Mouse (Mus musculus) midbrain, embryonic 14.5 days (tissue): ENCODE data around the gene Sptbn2. TPM values are rescaled to one million over a fixed set of nuclear protein-coding genes. Genes with fewer than 3 reads are reported as not detected.
"Not testable (repeated sequence)": the region's sequence is repeated elsewhere in the genome, so short reads cannot be mapped to it uniquely, and the experiment has no call there.

Experiments used
- ATAC-seq: fragments of 200-750 bp; cut with Nextera tagmentation; 2 replicates; pipeline ENCODE4 v1.8.0; 2017; ENCODE audit warnings: moderate number of reproducible peaks, moderate library complexity; ENCODE audit not compliant: low FRiP score, low TSS enrichment
- DNase-seq: peaks from one replicate; pipeline ENCODE4 v3.0.0-alpha.2; 2015
- H3K27ac ChIP-seq: fragments of 300-500 bp; sonication (generic); replicated peaks from 2 replicates; pipeline ENCODE4 v1.5.1; 2014; ENCODE audit warnings: mild to moderate bottlenecking, low read depth, low read length, moderate library complexity
- H3K27me3 ChIP-seq: fragments of 300-500 bp; sonication (generic); 2 replicates; pipeline ENCODE4 v1.6.1; 2014; ENCODE audit warnings: low read length, control low read depth, mixed read lengths; ENCODE audit not compliant: control insufficient read depth, insufficient read depth
- H3K36me3 ChIP-seq: fragments of 300-500 bp; sonication (generic); 2 replicates; pipeline ENCODE4 v1.6.1; 2014; ENCODE audit warnings: low read length, control low read depth; ENCODE audit not compliant: control insufficient read depth, insufficient read depth
- H3K4me1 ChIP-seq: fragments of 300-500 bp; sonication (generic); 2 replicates; pipeline ENCODE4 v1.6.1; 2014; ENCODE audit warnings: mild to moderate bottlenecking, antibody characterized with exemption, low read length, control low read depth; ENCODE audit not compliant: control insufficient read depth, insufficient read depth
- H3K4me2 ChIP-seq: fragments of 300-500 bp; sonication (generic); 2 replicates; pipeline ENCODE4 v1.6.1; 2014; ENCODE audit warnings: mild to moderate bottlenecking, low read length, moderate library complexity
- H3K4me3 ChIP-seq: fragments of 300-500 bp; sonication (generic); replicated peaks from 2 replicates; pipeline ENCODE4 v1.5.1; 2014; ENCODE audit warnings: low read depth, low read length
- H3K9ac ChIP-seq: fragments of 300-500 bp; sonication (generic); replicated peaks from 2 replicates; pipeline ENCODE4 v1.6.1; 2014; ENCODE audit warnings: mild to moderate bottlenecking, low read length, moderate library complexity
- H3K9me3 ChIP-seq: fragments of 300-500 bp; sonication (generic); 2 replicates; pipeline ENCODE4 v1.6.1; 2016; ENCODE audit warnings: low read length, control low read depth, mixed read lengths; ENCODE audit not compliant: control insufficient read depth
- WGBS: fragments of 180-500 bp; shearing (Covaris S2); extraction: QIAGEN DNeasy Blood & Tissue Kit; methylation state at CpG from one replicate; pipeline ENCODE4 v1.1.7; 2014; 5-methylcytosine and 5-hydroxymethylcytosine counted together
- polyA plus RNA-seq: library from polyadenylated mRNA; unstranded; fragments of >200 nt; fragmentation: Nextera tagmentation; extraction: Ambion mirVana; gene quantifications from 2 replicates; pipeline ENCODE4 v1.2.1, GENCODE M21; 2014

The Sptbn2 gene
- polyA plus RNA-seq, 1 experiment from 2014 or later: 43.0 TPM

DNA sequence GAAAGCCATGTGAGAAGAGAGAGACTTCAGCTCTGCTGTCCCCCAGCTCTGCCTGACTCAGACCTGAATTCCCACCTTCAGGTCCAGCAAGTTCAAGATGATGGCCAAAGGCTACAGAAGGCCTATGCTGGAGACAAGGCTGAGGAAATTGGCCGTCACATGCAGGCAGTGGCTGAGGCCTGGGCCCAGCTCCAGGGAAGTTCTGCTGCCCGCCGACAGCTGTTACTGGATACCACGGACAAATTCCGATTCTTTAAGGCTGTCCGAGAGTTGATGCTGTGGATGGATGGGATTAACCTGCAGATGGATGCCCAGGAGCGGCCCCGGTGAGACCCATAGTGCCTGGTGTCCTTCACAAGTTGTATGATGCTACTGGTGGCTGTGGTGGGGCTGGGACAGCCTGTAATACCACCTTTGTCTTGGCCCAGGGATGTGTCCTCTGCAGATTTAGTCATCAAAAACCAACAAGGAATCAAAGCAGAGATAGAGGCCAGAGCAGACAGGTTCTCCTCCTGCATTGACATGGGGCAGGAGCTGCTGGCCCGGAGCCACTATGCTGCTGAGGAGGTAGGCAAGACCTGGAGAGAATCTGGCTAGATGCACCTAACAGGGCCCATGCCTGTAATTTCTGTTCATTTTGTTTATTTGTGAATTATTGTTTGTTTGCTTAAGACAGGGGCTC is 36.8 kb downstream of the Sptbn2 start:
- H3K9me3 ChIP-seq: no peaks in the 10 kb centered on the region
- no peak overlapping the region for H3K4me3 ChIP-seq
- peaks cover 95% of the 10 kb centered on the region for H3K36me3 ChIP-seq
- no peaks in the 10 kb centered on the region for H3K4me1 ChIP-seq
- 90% methylated on average over 9 of the region's 9 CpGs for WGBS
- no peak for ATAC-seq
- H3K9ac ChIP-seq: no peak overlapping the region
- no peak for DNase-seq
- H3K27me3 ChIP-seq: no peaks in the 10 kb centered on the region
- no peak overlapping the region for H3K4me2 ChIP-seq
- H3K27ac ChIP-seq: no peak overlapping the region

DNA sequence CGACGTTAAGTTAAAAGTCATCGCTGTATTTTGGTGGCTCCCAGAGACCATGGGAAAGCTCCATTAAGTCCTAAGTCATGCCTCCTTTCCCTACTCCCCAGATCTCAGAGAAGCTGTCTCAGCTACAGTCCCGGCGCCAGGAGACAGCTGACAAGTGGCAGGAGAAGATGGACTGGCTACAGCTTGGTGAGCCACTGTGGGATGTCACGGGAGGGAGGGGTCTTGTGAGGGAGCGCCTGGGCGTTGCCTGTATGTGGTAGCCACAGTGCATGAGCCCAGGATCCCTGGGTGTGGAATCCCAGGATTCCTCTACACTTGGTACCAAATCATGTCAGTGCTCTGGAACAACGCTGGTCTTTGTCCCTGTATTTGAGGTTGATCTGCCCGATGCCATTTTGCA is 37.5 kb downstream of the Sptbn2 start:
- H3K4me3 ChIP-seq: no peak overlapping the region
- H3K4me2 ChIP-seq: no peak overlapping the region
- H3K27me3 ChIP-seq: no peaks in the 10 kb centered on the region
- DNase-seq: no peak
- H3K27ac ChIP-seq: no peak overlapping the region
- no peaks in the 10 kb centered on the region for H3K9me3 ChIP-seq
- ATAC-seq: no peak
- H3K9ac ChIP-seq: no peak overlapping the region
- H3K36me3 ChIP-seq: peaks cover 90% of the 10 kb centered on the region
- no peaks in the 10 kb centered on the region for H3K4me1 ChIP-seq
- 90% methylated on average over 10 of the region's 10 CpGs for WGBS

- H3K9me3 ChIP-seq: no peaks in the 10 kb centered on the region
- H3K9ac ChIP-seq: no peak overlapping the region
- H3K4me2 ChIP-seq: no peak overlapping the region
- peaks cover 76% of the 10 kb centered on the region for H3K36me3 ChIP-seq
- no peak overlapping the region for H3K4me3 ChIP-seq
- DNase-seq (no peak), ATAC-seq (no peak)
- H3K27me3 ChIP-seq: no peaks in the 10 kb centered on the region
- H3K4me1 ChIP-seq: no peaks in the 10 kb centered on the region
- no peak overlapping the region for H3K27ac ChIP-seq
- 92% methylated on average over 6 of the region's 6 CpGs for WGBS
Measured at GRCm38 (mm10) chr19:4749975-4750374, 39.0 kb downstream of the Sptbn2 start.

- Histone ChIP-seq H3K9ac (peak overlapping the region; percentile 46), H3K27me3 (no peaks in the 10 kb centered on the region), H3K27ac (peak overlapping the region; percentile 98), H3K36me3 (peaks cover 43% of the 10 kb centered on the region), H3K4me1 (peaks cover 26% of the 10 kb centered on the region), H3K9me3 (no peaks in the 10 kb centered on the region), H3K4me2 (peak overlapping the region; percentile 66), H3K4me3 (peak overlapping the region; percentile 74)
- WGBS: 0% methylated on average over 10 of the region's 10 CpGs
- ATAC-seq: peak; percentile 76
- peak; percentile 95 for DNase-seq
Measured at GRCm38 (mm10) chr19:4755565-4756192, 44.7 kb downstream of the Sptbn2 start.

DNA sequence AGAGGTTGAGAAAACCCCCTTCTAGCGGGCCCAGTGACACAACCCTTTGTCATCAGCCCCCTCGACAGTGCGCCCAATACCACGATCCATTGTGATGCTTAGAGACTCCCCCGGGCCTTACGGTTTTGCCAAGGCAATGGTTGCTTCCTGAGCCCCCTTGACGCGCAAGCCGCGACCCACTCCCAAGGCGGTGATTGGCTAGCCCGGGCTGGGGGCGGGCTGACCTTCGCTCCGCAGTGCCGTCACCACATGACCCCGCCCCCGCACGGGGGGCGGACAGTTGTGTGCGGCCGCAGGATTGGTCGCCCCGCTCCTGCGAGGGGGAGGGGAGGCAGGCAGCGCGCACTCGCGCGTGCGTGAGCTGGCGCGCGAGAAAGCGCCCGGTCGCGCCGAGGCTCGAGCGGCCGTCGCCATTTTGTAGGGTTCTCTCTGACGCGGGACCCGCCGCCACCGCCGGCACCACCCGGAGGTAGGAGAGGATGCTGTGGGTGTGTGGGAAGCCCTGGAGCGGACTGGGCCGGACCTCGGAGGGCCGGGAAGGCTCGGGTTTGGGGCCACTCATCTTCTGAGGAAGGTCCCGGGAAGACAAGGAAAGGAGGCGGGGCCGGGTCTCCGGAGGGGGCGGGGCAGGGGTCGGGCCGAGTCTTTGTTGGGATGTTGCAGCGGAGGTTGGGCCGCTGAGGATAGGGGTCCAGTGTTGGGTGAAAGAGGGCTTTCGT is 45.4 kb downstream of the Sptbn2 start, which contains the start of gene Rbm4b:
Gene Rbm4b (plus strand): TSS at position 305 of the 719 bp plus-strand sequence.
- Histone ChIP-seq H3K9ac (peak within 1 kb of the TSS; percentile 86), H3K27ac (peak within 1 kb of the TSS; percentile 98), H3K36me3 (peaks cover 43% of the 10 kb centered on the region), H3K4me3 (peak within 1 kb of the TSS; percentile 74), H3K4me2 (peak within 1 kb of the TSS; percentile 93), H3K27me3 (no peaks in the 10 kb centered on the region), H3K4me1 (peaks cover 33% of the 10 kb centered on the region), H3K9me3 (no peaks in the 10 kb centered on the region)
- DNase-seq: peak; percentile 100
- peak; percentile 98 for ATAC-seq
- WGBS: under 1% methylated on average over 65 of the region's 65 CpGs

GRCm38 (mm10) chr19:4756921-4757320 is 46.0 kb downstream of the Sptbn2 start:
- WGBS: 7% methylated on average over 9 of the region's 9 CpGs
- Histone ChIP-seq H3K4me2 (peak overlapping the region; percentile 66), H3K36me3 (peaks cover 41% of the 10 kb centered on the region), H3K4me1 (peaks cover 33% of the 10 kb centered on the region), H3K27ac (peak overlapping the region; percentile 98), H3K27me3 (no peaks in the 10 kb centered on the region), H3K9me3 (no peaks in the 10 kb centered on the region), H3K9ac (peak overlapping the region; percentile 86), H3K4me3 (peak overlapping the region; percentile 74)
- DNase-seq (no peak), ATAC-seq (no peak)

DNA sequence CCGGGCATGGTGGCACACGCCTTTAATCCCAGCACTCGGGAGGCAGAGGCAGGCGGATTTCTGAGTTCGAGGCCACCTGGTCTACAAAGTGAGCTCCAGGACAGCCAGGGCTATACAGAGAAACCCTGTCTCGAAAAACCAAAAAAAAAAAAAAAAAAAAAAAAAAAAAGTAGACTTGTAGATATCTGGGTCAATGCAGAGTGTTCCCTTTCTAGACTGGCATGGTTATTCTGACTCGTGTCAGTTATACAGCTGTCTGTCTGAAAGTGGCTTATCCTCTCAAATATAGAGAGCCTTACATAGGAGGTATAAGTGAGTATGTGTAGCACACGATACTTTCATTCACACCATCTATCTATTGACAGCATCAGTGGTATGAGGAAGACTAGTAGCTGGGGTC is 49.6 kb downstream of the Sptbn2 start:
- Histone ChIP-seq H3K4me3 (0 out of 2 replicates have a peak overlapping the region, but pooled peaks have one; percentile 5), H3K4me2 (peak overlapping the region; percentile 93), H3K36me3 (peaks cover 68% of the 10 kb centered on the region), H3K4me1 (peaks cover 47% of the 10 kb centered on the region)
- 88% methylated on average over 8 of the region's 8 CpGs for WGBS
- not testable (repeated sequence) for DNase-seq, H3K9ac ChIP-seq, ATAC-seq, H3K27me3 ChIP-seq, H3K9me3 ChIP-seq, H3K27ac ChIP-seq

DNA sequence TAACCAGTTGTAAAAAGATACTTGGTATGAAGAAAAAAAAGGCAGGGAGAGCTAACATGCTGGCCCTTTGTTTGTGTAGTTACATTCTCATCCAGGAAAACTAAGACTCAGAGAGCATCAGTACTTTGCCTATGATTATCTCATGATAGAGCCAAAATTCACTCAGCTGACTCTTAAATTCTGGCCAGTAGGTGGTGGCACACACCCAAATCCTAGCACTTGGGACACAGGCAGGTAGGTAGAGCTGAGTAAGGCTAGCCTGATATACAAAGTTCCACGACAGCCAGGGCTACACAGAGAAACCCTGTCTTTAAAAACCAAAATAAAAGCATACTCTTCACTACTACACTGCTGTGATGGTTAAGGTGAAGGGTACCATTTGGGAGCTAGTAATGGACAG is 51.9 kb downstream of the Sptbn2 start:
- H3K27me3 ChIP-seq: no peaks in the 10 kb centered on the region
- 67% methylated on average over 1 of the region's 1 CpGs for WGBS
- peaks cover 43% of the 10 kb centered on the region for H3K4me1 ChIP-seq
- H3K9me3 ChIP-seq: no peaks in the 10 kb centered on the region
- H3K36me3 ChIP-seq: peaks cover 85% of the 10 kb centered on the region
- no peak overlapping the region for H3K9ac ChIP-seq
- H3K27ac ChIP-seq: no peak overlapping the region
- DNase-seq (peak; percentile 21), ATAC-seq (no peak)
- no peak overlapping the region for H3K4me3 ChIP-seq
- 0 out of 2 replicates have a peak overlapping the region, but pooled peaks have one; percentile 10 for H3K4me2 ChIP-seq
